In the genomic region with DNA sequence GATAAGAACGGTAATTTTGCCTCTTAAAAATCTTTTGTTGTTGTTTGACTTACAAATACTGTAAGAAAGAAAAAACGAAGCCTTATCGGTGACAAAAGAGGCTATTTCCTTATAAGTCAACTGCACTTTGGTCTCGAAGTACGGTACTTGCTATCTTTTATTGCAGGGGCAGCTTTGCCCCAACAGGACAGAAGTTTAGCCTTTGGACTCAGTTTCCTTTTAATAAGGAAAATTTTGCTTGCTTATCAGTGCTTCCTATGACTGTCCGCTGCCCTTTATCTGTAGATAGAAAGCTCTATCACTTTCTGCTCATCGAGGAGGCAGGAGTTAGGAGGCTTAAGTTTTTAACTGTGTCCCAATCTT, we compare ENCODE assay signal across 8 mouse cellular contexts. TPM values are rescaled to one million over a fixed set of nuclear protein-coding genes. Genes with fewer than 3 reads are reported as not detected.
DNase-seq lines count a peak whose midpoint lies in the region; ATAC-seq and TF ChIP-seq lines count a peak whose summit lies in the region.

No protein-coding gene starts in this region.

- no peak overlapping the region for H3K9ac ChIP-seq in liver, adult 2 months (ENCODE audit: low read depth, low read length)
- no peak overlapping the region for H3K9ac ChIP-seq in neural tube, embryonic 14.5 days (replicated peaks; ENCODE audit: low read depth, low read length)

- peak overlapping the region; percentile 85 for H3K4me2 ChIP-seq in neural tube, embryonic 14.5 days (ENCODE audit: low read depth, low read length)

- 5% methylated on average over 7 of the region's 7 CpGs for WGBS in liver, adult 2 months
- 71% methylated on average over 7 of the region's 7 CpGs for WGBS in limb, embryonic 10.5 days
- WGBS in neural tube, embryonic 14.5 days = 67% methylated on average over 7 of the region's 7 CpGs

- H3K9me3 ChIP-seq in limb, embryonic 10.5 days (replicated peaks) = no peaks in the 10 kb centered on the region
- no peaks in the 10 kb centered on the region for H3K9me3 ChIP-seq in neural tube, embryonic 14.5 days (ENCODE audit: control insufficient read depth, low read length)

- H3K4me1 ChIP-seq in liver, adult 2 months (ENCODE audit: control insufficient read depth, insufficient read depth, low read length) = peaks cover 6% of the 10 kb centered on the region; the same call in 1 of the 2 replicates
- peaks cover 2% of the 10 kb centered on the region; the same call in 1 of the 2 replicates for H3K4me1 ChIP-seq in embryonic fibroblast, embryonic 13.5 days (ENCODE audit: control insufficient read depth, insufficient read depth, low read length)
- peaks cover 25% of the 10 kb centered on the region for H3K4me1 ChIP-seq in limb, embryonic 10.5 days
- H3K4me1 ChIP-seq in neural tube, embryonic 14.5 days (ENCODE audit: control insufficient read depth, insufficient read depth, low read length) = peaks cover 15% of the 10 kb centered on the region

- H3K27ac ChIP-seq in liver, adult 2 months (replicated peaks; ENCODE audit: insufficient read depth, low read depth, low read length) = no peak overlapping the region
- no peak overlapping the region for H3K27ac ChIP-seq in embryonic fibroblast, embryonic 13.5 days (ENCODE audit: insufficient read depth, low read length)
- H3K27ac ChIP-seq in limb, embryonic 10.5 days = no peak overlapping the region
- no peak overlapping the region for H3K27ac ChIP-seq in neural tube, embryonic 14.5 days (ENCODE audit: low read depth, low read length)

- no peak for TF ChIP-seq CTCF in liver, adult 2 months (IDR thresholded peaks at IDR 0.05; ENCODE audit: low read depth, low read length)
- no peak for TF ChIP-seq CTCF in embryonic fibroblast, embryonic 13.5 days (IDR thresholded peaks at IDR 0.05; ENCODE audit: borderline replicate concordance, insufficient read depth, low read length)

- H3K36me3 ChIP-seq in liver, adult 2 months (ENCODE audit: control insufficient read depth, insufficient read depth, low read length) = no peaks in the 10 kb centered on the region
- H3K36me3 ChIP-seq in limb, embryonic 10.5 days = 0 out of 2 replicates have a peak, but pooled peaks cover 3% of the 10 kb centered on the region
- no peaks in the 10 kb centered on the region for H3K36me3 ChIP-seq in neural tube, embryonic 14.5 days (ENCODE audit: control insufficient read depth, insufficient read depth, low read length)

- no peak for TF ChIP-seq POLR2A in liver, adult 2 months (IDR thresholded peaks at IDR 0.05; ENCODE audit: extremely low read depth, insufficient read depth, low read length)
- no peak for TF ChIP-seq POLR2A in embryonic fibroblast, embryonic 13.5 days (IDR thresholded peaks at IDR 0.05; ENCODE audit: low read depth, low read length)

- peak; percentile 78 for DNase-seq in liver, adult 2 months (ENCODE audit: extremely low read depth, low read depth, low spot score)
- DNase-seq in liver = no peak
- no peak for DNase-seq in limb, embryonic 10.5 days (ENCODE audit: low spot score)
- DNase-seq in adrenal gland, postnatal 10 days = no peak
- DNase-seq in frontal cortex, postnatal 10 days (ENCODE audit: low spot score in 2 of 2) = no peak

- H3K79me2 ChIP-seq in liver, adult 2 months (ENCODE audit: control insufficient read depth, insufficient read depth, low read length) = peaks cover 12% of the 10 kb centered on the region; the same call in 1 of the 2 replicates

- H3K27me3 ChIP-seq in liver, adult 2 months (ENCODE audit: control insufficient read depth, insufficient read depth, low read length) = no peaks in the 10 kb centered on the region
- H3K27me3 ChIP-seq in limb, embryonic 10.5 days (ENCODE audit: low read depth, poor library complexity, severe bottlenecking) = no peaks in the 10 kb centered on the region
- peaks cover 2% of the 10 kb centered on the region; the same call in 1 of the 2 replicates for H3K27me3 ChIP-seq in neural tube, embryonic 14.5 days (ENCODE audit: control insufficient read depth, insufficient read depth, low read length)

- no peak overlapping the region; the same call in 1 of the 2 replicates for H3K4me3 ChIP-seq in liver, adult 2 months (ENCODE audit: insufficient read depth, low read depth, low read length)
- H3K4me3 ChIP-seq in embryonic fibroblast, embryonic 13.5 days (ENCODE audit: insufficient read depth, low read length) = peak overlapping the region; percentile 43
- peak overlapping the region; percentile 85; the same call in 1 of the 2 replicates for H3K4me3 ChIP-seq in limb, embryonic 10.5 days
- peak overlapping the region; percentile 74; the same call in 1 of the 2 replicates for H3K4me3 ChIP-seq in neural tube, embryonic 14.5 days (ENCODE audit: low read depth, low read length)

- ATAC-seq in neural tube, embryonic 14.5 days (ENCODE audit: low read depth) = no peak
- no peak for ATAC-seq in granulocyte monocyte progenitor cell, adult 5-6 weeks (replicated peaks; ENCODE audit: poor library complexity, severe bottlenecking)

RNA-seq across cellular contexts. Expression of a gene that starts 1.4 kb away (rescaled TPM):
- 24.0 TPM in 2 replicates for total RNA-seq in liver, adult 2 months (2014; rRNA removed)
- 31.4 and 34.0 TPM in 2 replicates for polyA plus RNA-seq in liver, adult 2 months (2012; rRNA removed)
- 92.9 and 98.9 TPM in 2 replicates for polyA plus RNA-seq in embryonic fibroblast, embryonic 13.5 days (2011; ENCODE audit: insufficient read length, low read depth, missing spikeins)
- polyA plus RNA-seq in limb, embryonic 10.5 days (2016; fragmentation: Nextera tagmentation; extraction: Ambion mirVana) = 147 and 157 TPM in 2 replicates
- 70.6 and 87.2 TPM in 2 replicates for polyA plus RNA-seq in neural tube, embryonic 14.5 days (2014; fragmentation: Nextera tagmentation; extraction: Ambion mirVana)
- total RNA-seq in granulocyte monocyte progenitor cell, adult 5-6 weeks (2014; fragmentation: Nextera tagmentation) = 753 and 1,014 TPM in 2 replicates
- 752 and 880 TPM in 2 replicates for total RNA-seq in granulocyte monocyte progenitor cell, adult 5-6 weeks (2017)
- 10 to 100 TPM; 59.3 to 72.5 TPM for total RNA-seq in adrenal gland, postnatal 10 days (2021)

RNA-seq across cellular contexts. Expression of a gene that starts 33.9 kb away (rescaled TPM):
- total RNA-seq in liver, adult 2 months (2014; rRNA removed) = 293 and 381 TPM in 2 replicates
- 284 and 348 TPM in 2 replicates for polyA plus RNA-seq in liver, adult 2 months (2012; rRNA removed)
- 0.35 TPM in 1 of 2 replicates, not detected in the other for polyA plus RNA-seq in embryonic fibroblast, embryonic 13.5 days (2011; ENCODE audit: insufficient read length, low read depth, missing spikeins)
- polyA plus RNA-seq in limb, embryonic 10.5 days (2016; fragmentation: Nextera tagmentation; extraction: Ambion mirVana) = 0.04 and 0.48 TPM in 2 replicates
- 0.05 TPM in 1 of 2 replicates, not detected in the other for polyA plus RNA-seq in neural tube, embryonic 14.5 days (2014; fragmentation: Nextera tagmentation; extraction: Ambion mirVana)
- 0.51 and 2.0 TPM in 2 replicates for total RNA-seq in granulocyte monocyte progenitor cell, adult 5-6 weeks (2014; fragmentation: Nextera tagmentation)
- total RNA-seq in granulocyte monocyte progenitor cell, adult 5-6 weeks (2017) = 0.57 and 1.2 TPM in 2 replicates
- 10 to 100 TPM in 1 of 2 experiments, 1 to 10 TPM in 1; 3.7 to 12.2 TPM for total RNA-seq in adrenal gland, postnatal 10 days (2021)

Comparison
In these comparisons a context has a peak if more than half of its experiments do, and no peak if none do; other contexts are left out.
1. RNA of a gene that starts 33.9 kb away (polyA plus RNA-seq): 284 to 348 TPM in liver, adult 2 months; 0.35 TPM in embryonic fibroblast, embryonic 13.5 days, 0.05 TPM in neural tube, embryonic 14.5 days and 0.04 to 0.48 TPM in limb, embryonic 10.5 days; every median in the first group is over 100 times any median in the second.